Mouse (Mus musculus) neural tube, embryonic 11.5 days (tissue): ENCODE data around the gene Crkl. TPM values are rescaled to one million over a fixed set of nuclear protein-coding genes. Genes with fewer than 3 reads are reported as not detected.

Experiments used
- ATAC-seq: fragments of 200-750 bp; cut with Nextera tagmentation; 2 replicates; pipeline ENCODE4 v1.8.0; 2017; ENCODE audit warnings: moderate number of reproducible peaks, mild to moderate bottlenecking, moderate TSS enrichment, moderate library complexity; ENCODE audit not compliant: insufficient read depth, low FRiP score, low TSS enrichment
- DNase-seq: peaks from one replicate; pipeline ENCODE4 v3.0.0-alpha.2; 2015; ENCODE audit warnings: low spot score
- H3K27ac ChIP-seq: fragments of 300-500 bp; sonication (generic); 2 replicates; pipeline ENCODE4 v1.5.1; 2014; ENCODE audit warnings: low read depth, mild to moderate bottlenecking, low read length
- H3K27me3 ChIP-seq: fragments of 300-500 bp; sonication (generic); 2 replicates; pipeline ENCODE4 v1.6.1; 2014; ENCODE audit warnings: mild to moderate bottlenecking, low read length, mixed read lengths; ENCODE audit not compliant: control insufficient read depth, insufficient read depth
- H3K36me3 ChIP-seq: fragments of 300-500 bp; sonication (generic); 2 replicates; pipeline ENCODE4 v1.6.1; 2014; ENCODE audit warnings: mild to moderate bottlenecking, low read length, moderate library complexity, mixed read lengths; ENCODE audit not compliant: control insufficient read depth, insufficient read depth
- H3K4me1 ChIP-seq: fragments of 300-500 bp; sonication (generic); 2 replicates; pipeline ENCODE4 v1.6.1; 2014; ENCODE audit warnings: low read length, mixed read lengths; ENCODE audit not compliant: control insufficient read depth, insufficient read depth
- H3K4me2 ChIP-seq: fragments of 300-500 bp; sonication (generic); 2 replicates; pipeline ENCODE4 v1.6.1; 2014; ENCODE audit warnings: low read depth, mild to moderate bottlenecking, moderate library complexity
- H3K4me3 ChIP-seq: fragments of 300-500 bp; sonication (generic); 2 replicates; pipeline ENCODE4 v1.5.1; 2014; ENCODE audit warnings: low read depth, low read length
- H3K9ac ChIP-seq: fragments of 300-500 bp; sonication (generic); 2 replicates; pipeline ENCODE4 v1.6.1; 2014; ENCODE audit warnings: mild to moderate bottlenecking, low read length
- H3K9me3 ChIP-seq: fragments of 300-500 bp; sonication (generic); 2 replicates; pipeline ENCODE4 v1.6.1; 2016; ENCODE audit warnings: low read length; ENCODE audit not compliant: control insufficient read depth
- WGBS: fragments of 180-500 bp; shearing (Covaris S2); extraction: QIAGEN DNeasy Blood & Tissue Kit; methylation state at CpG from one replicate; pipeline ENCODE4 v1.1.7; 2014; 5-methylcytosine and 5-hydroxymethylcytosine counted together
- polyA plus RNA-seq: library from polyadenylated mRNA; unstranded; fragments of >200 nt; fragmentation: Nextera tagmentation; extraction: Ambion mirVana; gene quantifications from 2 replicates; pipeline ENCODE4 v1.2.1, GENCODE M21; 2014

The Crkl gene
- polyA plus RNA-seq, 1 experiment from 2014 or later, result 86.5 TPM

GRCm38 (mm10) chr16:17529981-17530586, 78.3 kb downstream of the Crkl start:
- Histone ChIP-seq H3K4me3 (peak overlapping the region; percentile 69), H3K4me2 (peak overlapping the region; percentile 96), H3K27me3 (no peaks in the 10 kb centered on the region), H3K9me3 (no peaks in the 10 kb centered on the region), H3K4me1 (peaks cover 6% of the 10 kb centered on the region; the same call in 1 of the 2 replicates), H3K27ac (peak overlapping the region; percentile 82), H3K9ac (peak overlapping the region; percentile 86), H3K36me3 (peaks cover 18% of the 10 kb centered on the region)
- DNase-seq (no peak), ATAC-seq (0 out of 2 replicates have a peak, but pooled peaks have one; percentile 5)
- WGBS, result 20% methylated on average over 17 of the region's 17 CpGs

- DNase-seq (peak; percentile 98), ATAC-seq (peak; percentile 95)
- Histone ChIP-seq H3K9me3 (no peaks in the 10 kb centered on the region), H3K4me1 (peaks cover 6% of the 10 kb centered on the region; the same call in 1 of the 2 replicates), H3K36me3 (peaks cover 14% of the 10 kb centered on the region), H3K27ac (peak within 1 kb of the TSS; percentile 82), H3K4me2 (peak within 1 kb of the TSS; percentile 96), H3K4me3 (peak within 1 kb of the TSS; percentile 69), H3K9ac (peak within 1 kb of the TSS; percentile 86), H3K27me3 (no peaks in the 10 kb centered on the region)
- under 1% methylated on average over 67 of the region's 67 CpGs for WGBS
These were observed 79.0 kb downstream of the Crkl start, which contains the start of gene Thap7 for GRCm38 (mm10) chr16:17530640-17531288. Gene Thap7, minus strand, starts transcription at chr16:17531136.

DNA sequence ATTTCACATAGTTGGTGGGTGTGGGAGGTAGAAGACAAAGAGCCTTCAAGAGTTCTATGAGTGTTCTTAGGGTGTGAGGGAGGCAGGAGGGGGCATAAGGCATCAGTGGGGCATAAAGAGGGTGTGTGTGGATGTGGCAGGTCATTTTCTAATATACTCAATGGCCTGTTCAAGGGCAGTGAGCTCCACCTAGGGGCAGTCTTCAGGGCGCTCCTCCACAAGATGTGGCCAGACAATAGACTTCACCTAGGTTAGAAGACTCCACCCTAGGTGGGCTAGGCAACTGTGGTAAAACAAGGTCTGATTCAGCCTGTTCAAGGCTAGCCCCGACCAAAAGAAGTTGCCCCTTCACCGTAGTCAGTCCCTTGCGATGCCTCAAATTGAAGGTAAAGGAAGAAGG, 80.5 kb downstream of the Crkl start:
- DNase-seq (no peak), ATAC-seq (no peak)
- Histone ChIP-seq H3K27me3 (no peaks in the 10 kb centered on the region), H3K4me2 (no peak overlapping the region; the same call in 1 of the 2 replicates), H3K4me3 (no peak overlapping the region), H3K9ac (no peak overlapping the region), H3K36me3 (peaks cover 8% of the 10 kb centered on the region), H3K9me3 (no peaks in the 10 kb centered on the region), H3K4me1 (peaks cover 6% of the 10 kb centered on the region; the same call in 1 of the 2 replicates), H3K27ac (no peak overlapping the region)
- WGBS, result 53% methylated on average over 4 of the region's 4 CpGs

DNA sequence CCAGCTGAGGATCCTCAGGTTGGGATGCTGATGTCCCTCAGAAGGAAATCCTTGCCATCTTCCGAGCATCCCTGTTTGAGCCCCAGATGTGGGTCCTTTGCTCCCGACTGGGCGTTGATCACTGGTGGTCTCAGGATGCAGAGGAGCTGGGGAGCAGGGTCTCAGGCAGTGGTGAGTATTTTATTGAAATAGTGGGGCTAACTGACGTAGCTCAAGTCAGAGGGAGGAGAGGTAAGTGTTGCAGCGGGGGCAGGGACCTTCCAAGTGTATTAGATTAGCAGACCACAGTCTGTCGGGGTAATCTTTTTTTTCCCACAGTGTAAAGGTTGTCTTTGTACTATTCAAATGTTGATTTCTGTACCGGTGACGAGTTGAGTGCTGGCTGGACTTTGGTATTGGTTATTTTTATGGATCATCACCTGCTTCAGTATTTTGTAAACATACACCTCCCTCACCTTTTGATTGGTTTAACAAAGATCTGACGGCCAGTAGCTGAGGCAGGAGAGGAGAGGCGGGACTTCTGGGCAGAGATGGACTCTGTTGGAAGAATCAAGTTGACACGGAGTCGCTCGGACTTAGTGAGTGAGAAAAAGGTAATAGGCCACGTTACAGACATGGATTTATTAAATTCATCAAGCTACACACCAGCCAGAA, 81.0 kb downstream of the Crkl start:
- Histone ChIP-seq H3K27ac (no peak overlapping the region), H3K4me2 (no peak overlapping the region), H3K9ac (no peak overlapping the region), H3K27me3 (no peaks in the 10 kb centered on the region), H3K9me3 (no peaks in the 10 kb centered on the region), H3K36me3 (peaks cover 4% of the 10 kb centered on the region), H3K4me1 (peaks cover 6% of the 10 kb centered on the region; the same call in 1 of the 2 replicates), H3K4me3 (no peak overlapping the region)
- DNase-seq (no peak), ATAC-seq (no peak)
- 69% methylated on average over 14 of the region's 14 CpGs for WGBS

GRCm38 (mm10) chr16:17536584-17536983, 84.8 kb downstream of the Crkl start:
- 84% methylated on average over 3 of the region's 3 CpGs for WGBS
- H3K4me2 ChIP-seq, result no peak overlapping the region
- ATAC-seq (no peak), DNase-seq (no peak)
- no peak overlapping the region for H3K9ac ChIP-seq
- H3K27ac ChIP-seq, result no peak overlapping the region
- H3K36me3 ChIP-seq, result no peaks in the 10 kb centered on the region
- peaks cover 4% of the 10 kb centered on the region; the same call in 1 of the 2 replicates for H3K4me1 ChIP-seq
- no peak overlapping the region for H3K4me3 ChIP-seq
- H3K9me3 ChIP-seq, result no peaks in the 10 kb centered on the region
- no peaks in the 10 kb centered on the region for H3K27me3 ChIP-seq

Other genes with a start within 250 kb of the Crkl start
- gene Ube2l3, start 249.3 kb upstream of the Crkl start, polyA plus RNA-seq, result 397 and 405 TPM in 2 replicates
- 1.1 TPM in 2 replicates for gene Rimbp3, start 243.4 kb upstream of the Crkl start, polyA plus RNA-seq
- gene Hic2, start 218.4 kb upstream of the Crkl start, polyA plus RNA-seq, result 10.0 and 11.2 TPM in 2 replicates
- gene Tmem191c, start 175.9 kb upstream of the Crkl start, polyA plus RNA-seq, result 6.7 and 6.8 TPM in 2 replicates
- 0.15 and 0.23 TPM in 2 replicates for gene Serpind1, start 120.6 kb upstream of the Crkl start, polyA plus RNA-seq
- gene Snap29, start 46.0 kb upstream of the Crkl start, polyA plus RNA-seq, result 7.3 and 7.7 TPM in 2 replicates
- 42.8 and 51.2 TPM in 2 replicates for gene Pi4ka, start 45.7 kb upstream of the Crkl start, polyA plus RNA-seq
- 0.77 and 0.88 TPM in 2 replicates for gene Aifm3, start 37.6 kb downstream of the Crkl start, polyA plus RNA-seq
- 87.4 and 92.7 TPM in 2 replicates for gene Lztr1, start 56.7 kb downstream of the Crkl start, polyA plus RNA-seq
- 39.6 and 51.4 TPM in 2 replicates for gene Thap7, start 79.1 kb downstream of the Crkl start, polyA plus RNA-seq
- 0.20 and 0.42 TPM in 2 replicates for gene Lrrc74b, start 109.3 kb downstream of the Crkl start, polyA plus RNA-seq
- gene P2rx6, start 109.9 kb downstream of the Crkl start, polyA plus RNA-seq, result 0.23 and 0.41 TPM in 2 replicates
- 1.7 and 2.9 TPM in 2 replicates for gene Slc7a4, start 131.2 kb downstream of the Crkl start, polyA plus RNA-seq
- gene Smpd4, start 167.4 kb downstream of the Crkl start, polyA plus RNA-seq, result 41.2 and 45.3 TPM in 2 replicates
- gene Ccdc74a, start 194.5 kb downstream of the Crkl start, polyA plus RNA-seq, result 3.5 and 4.7 TPM in 2 replicates